Mouse (Mus musculus) liver, embryonic 12.5 days (tissue): ENCODE results near the gene Sipa1l3. TPM values are rescaled to one million over a fixed set of nuclear protein-coding genes. Genes with fewer than 3 reads are reported as not detected.

ENCODE experiments used
- ATAC-seq: fragments of 200-750 bp; cut with Nextera tagmentation; 2 replicates; pipeline ENCODE4 v1.8.0; 2017; ENCODE audit warnings: moderate number of reproducible peaks, mild to moderate bottlenecking, moderate library complexity
- H3K27ac ChIP-seq: fragments of 300-500 bp; sonication (generic); 2 replicates; pipeline ENCODE4 v1.5.1; 2016; ENCODE audit warnings: mild to moderate bottlenecking
- H3K27me3 ChIP-seq: fragments of 300-500 bp; sonication (generic); replicated peaks from 2 replicates; pipeline ENCODE4 v1.6.1; 2016; ENCODE audit warnings: mild to moderate bottlenecking, moderate library complexity
- H3K36me3 ChIP-seq: fragments of 300-500 bp; sonication (generic); 2 replicates; pipeline ENCODE4 v1.6.1; 2016; ENCODE audit warnings: mild to moderate bottlenecking, moderate library complexity
- H3K4me1 ChIP-seq: fragments of 300-500 bp; sonication (generic); 2 replicates; pipeline ENCODE4 v1.6.1; 2016
- H3K4me2 ChIP-seq: fragments of 300-500 bp; sonication (generic); 2 replicates; pipeline ENCODE4 v1.6.1; 2016; ENCODE audit warnings: mild to moderate bottlenecking, moderate library complexity
- H3K4me3 ChIP-seq: fragments of 300-500 bp; sonication (generic); 2 replicates; pipeline ENCODE4 v1.5.1; 2016; ENCODE audit warnings: mild to moderate bottlenecking, moderate library complexity
- H3K9ac ChIP-seq: fragments of 300-500 bp; sonication (generic); 2 replicates; pipeline ENCODE4 v1.6.1; 2016; ENCODE audit warnings: mild to moderate bottlenecking, moderate library complexity
- H3K9me3 ChIP-seq: fragments of 300-500 bp; sonication (generic); replicated peaks from 2 replicates; pipeline ENCODE4 v1.6.1; 2016; ENCODE audit warnings: mild to moderate bottlenecking, moderate library complexity
- whole genome bisulfite sequencing: fragments of 180-500 bp; shearing (Covaris S2); methylation state at CpG from one replicate; pipeline ENCODE4 v1.1.7; 2016; ENCODE audit not compliant: insufficient replicate concordance; 5-methylcytosine and 5-hydroxymethylcytosine counted together
- polyA plus RNA-seq: library from polyadenylated mRNA; unstranded; fragments of >200 nt; fragmentation: Nextera tagmentation; extraction: Ambion mirVana; gene quantifications from 2 replicates; pipeline ENCODE4 v1.2.1, GENCODE M21; 2016

Gene Sipa1l3
- polyA plus RNA-seq, 1 experiment from 2014 or later, result 4.1 TPM

DNA sequence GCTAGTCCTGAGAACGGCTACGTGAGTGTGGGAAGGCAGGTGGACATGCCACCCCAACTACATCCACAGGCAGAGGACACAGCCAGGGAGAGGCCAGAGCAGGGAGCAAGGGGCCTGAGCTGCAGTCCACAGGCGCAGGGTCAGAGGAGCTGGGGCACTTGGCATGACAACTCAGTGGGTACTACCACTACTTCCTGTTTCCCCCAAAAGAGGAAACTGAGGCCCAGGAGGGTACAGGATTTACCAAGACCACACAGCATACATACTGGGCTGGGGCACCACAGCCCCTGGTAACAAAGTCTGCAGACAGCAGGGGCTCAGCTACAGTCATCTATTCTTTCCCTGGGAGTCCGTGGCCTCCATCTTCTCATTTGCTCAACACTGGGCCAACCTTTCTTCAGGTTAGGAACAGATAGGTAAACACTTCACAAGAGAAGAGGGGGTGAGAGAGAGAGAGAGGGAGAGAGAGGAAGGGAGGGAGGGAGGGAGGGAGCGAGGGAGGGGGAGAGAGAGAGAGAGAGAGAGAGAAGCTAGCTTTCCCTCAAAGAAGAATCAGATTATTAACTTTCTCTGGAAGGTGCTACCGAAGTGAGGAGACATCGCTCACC is 13.7 kb downstream of the Sipa1l3 start:
- peaks cover 64% of the 10 kb centered on the region for H3K4me1 ChIP-seq
- 0 out of 2 replicates have a peak, but pooled peaks have one; percentile 4 for ATAC-seq
- peak overlapping the region; percentile 36 for H3K4me2 ChIP-seq
- no peaks in the 10 kb centered on the region for H3K27me3 ChIP-seq
- peak overlapping the region; percentile 27; the same call in 1 of the 2 replicates for H3K27ac ChIP-seq
- no peaks in the 10 kb centered on the region for H3K9me3 ChIP-seq
- no peaks in the 10 kb centered on the region for H3K36me3 ChIP-seq
- no peak overlapping the region for H3K9ac ChIP-seq
- whole genome bisulfite sequencing, result 63% methylated on average over 7 of the region's 7 CpGs
- H3K4me3 ChIP-seq, result no peak overlapping the region

DNA sequence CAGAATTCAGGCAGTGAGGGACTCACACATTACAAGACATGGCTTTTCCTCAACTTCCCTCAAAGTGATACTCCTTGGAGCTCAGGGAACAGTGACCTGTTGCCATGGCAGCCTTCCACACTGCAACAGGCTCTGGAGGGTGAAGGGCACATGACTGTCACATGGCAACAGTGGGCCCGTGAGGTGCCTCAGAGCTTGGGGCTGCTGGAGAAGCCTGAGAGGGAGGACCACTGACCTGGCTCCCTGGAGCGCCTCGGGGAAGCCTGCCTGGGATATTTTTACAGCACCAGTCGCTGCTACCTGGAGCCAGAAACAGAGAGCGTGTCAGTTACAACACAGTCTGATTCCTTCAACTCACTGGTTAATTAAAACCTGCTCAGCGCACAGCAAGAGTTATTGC is 14.8 kb downstream of the Sipa1l3 start:
- Histone ChIP-seq H3K27ac (no peak overlapping the region), H3K36me3 (no peaks in the 10 kb centered on the region), H3K9ac (no peak overlapping the region), H3K4me1 (peaks cover 58% of the 10 kb centered on the region), H3K9me3 (no peaks in the 10 kb centered on the region), H3K4me3 (no peak overlapping the region), H3K4me2 (no peak overlapping the region), H3K27me3 (no peaks in the 10 kb centered on the region)
- no peak for ATAC-seq
- 74% methylated on average over 6 of the region's 6 CpGs for WGBS

DNA sequence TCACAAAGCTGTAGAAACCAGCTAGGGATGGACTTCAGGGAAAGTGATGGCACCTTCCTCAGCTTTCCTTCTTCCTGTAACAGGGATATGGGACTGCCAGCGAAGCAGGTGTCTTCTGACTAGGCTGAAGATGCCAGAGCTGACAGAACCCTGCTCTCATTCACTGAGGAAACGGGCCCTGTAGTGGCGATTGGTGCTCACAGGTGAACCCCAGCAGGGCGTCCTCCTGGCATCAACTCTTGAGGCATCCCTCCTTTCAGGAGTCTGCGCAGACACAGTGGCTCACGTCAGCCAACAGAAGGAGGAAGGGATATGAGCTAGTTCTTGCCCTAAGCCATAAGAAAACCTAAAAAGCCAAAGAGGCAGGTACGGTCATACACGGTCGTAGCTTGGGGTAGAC is 17.2 kb downstream of the Sipa1l3 start:
- H3K9me3 ChIP-seq, result no peaks in the 10 kb centered on the region

DNA sequence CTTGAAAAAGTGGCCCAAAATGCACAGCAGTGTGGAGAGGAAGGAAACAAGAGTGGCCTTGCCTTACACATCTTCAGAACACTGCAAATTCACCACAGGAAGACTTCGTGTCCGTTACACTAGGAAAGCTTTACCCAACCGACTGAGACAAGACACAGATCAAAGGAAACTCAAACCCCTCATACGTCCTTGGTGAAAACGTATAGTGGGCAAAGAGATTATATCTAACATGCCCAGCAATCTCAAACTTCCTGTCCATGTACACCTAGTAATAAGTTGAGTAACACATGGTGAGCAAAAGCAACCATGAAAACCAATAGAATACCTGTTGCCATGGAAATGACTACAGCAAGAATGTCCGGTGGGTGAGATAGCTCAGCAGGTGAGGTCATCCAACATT is 19.4 kb downstream of the Sipa1l3 start:
- Histone ChIP-seq H3K4me3 (no peak overlapping the region), H3K4me2 (no peak overlapping the region), H3K9me3 (no peaks in the 10 kb centered on the region), H3K9ac (no peak overlapping the region), H3K27ac (no peak overlapping the region), H3K36me3 (no peaks in the 10 kb centered on the region), H3K4me1 (peaks cover 51% of the 10 kb centered on the region), H3K27me3 (no peaks in the 10 kb centered on the region)
- WGBS, result 57% methylated on average over 6 of the region's 6 CpGs
- ATAC-seq, result no peak

More for the DNA sequence above, 17.2 kb downstream of the Sipa1l3 start:
- peaks cover 63% of the 10 kb centered on the region for H3K4me1 ChIP-seq
- no peak overlapping the region for H3K4me3 ChIP-seq
- no peaks in the 10 kb centered on the region for H3K36me3 ChIP-seq
- no peak for ATAC-seq
- 85% methylated on average over 9 of the region's 9 CpGs for WGBS
- no peak overlapping the region for H3K9ac ChIP-seq
- no peak overlapping the region for H3K4me2 ChIP-seq
- H3K27ac ChIP-seq, result no peak overlapping the region
- no peaks in the 10 kb centered on the region for H3K27me3 ChIP-seq

DNA sequence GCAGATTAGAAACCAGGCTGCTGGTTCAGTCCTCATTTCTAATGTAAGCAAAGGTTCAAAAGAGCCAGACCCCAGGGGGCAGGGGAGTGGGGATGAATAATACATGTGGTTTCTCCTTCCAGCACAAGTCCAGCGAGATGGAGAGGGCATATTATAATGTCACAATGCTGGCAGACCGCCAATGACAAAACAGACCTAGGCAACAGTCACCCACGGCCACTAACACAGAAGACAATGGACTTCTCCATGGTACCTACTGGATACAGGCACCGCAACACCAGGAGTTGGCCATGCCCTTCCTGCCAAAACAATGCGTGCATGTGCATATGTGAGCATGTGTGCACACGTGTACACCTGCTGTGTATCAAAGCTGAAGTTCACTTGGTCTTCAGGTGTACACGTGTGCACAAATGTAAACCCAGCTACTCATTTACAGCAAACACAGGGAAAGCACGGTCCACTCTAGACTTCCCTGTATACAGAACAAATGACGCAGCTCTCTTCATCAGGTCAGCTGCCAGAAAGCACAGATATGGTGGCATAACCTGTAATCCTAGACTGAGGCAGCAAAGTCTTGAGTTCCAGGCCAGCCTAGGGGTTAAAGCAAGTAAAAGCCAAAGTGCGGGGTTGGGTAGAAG is 21.4 kb downstream of the Sipa1l3 start:
- Histone ChIP-seq H3K27ac (no peak overlapping the region), H3K9me3 (no peaks in the 10 kb centered on the region), H3K4me2 (no peak overlapping the region), H3K4me3 (no peak overlapping the region), H3K9ac (no peak overlapping the region), H3K4me1 (peaks cover 43% of the 10 kb centered on the region), H3K27me3 (no peaks in the 10 kb centered on the region), H3K36me3 (no peaks in the 10 kb centered on the region)
- no peak for ATAC-seq
- 69% methylated on average over 10 of the region's 10 CpGs for WGBS

DNA sequence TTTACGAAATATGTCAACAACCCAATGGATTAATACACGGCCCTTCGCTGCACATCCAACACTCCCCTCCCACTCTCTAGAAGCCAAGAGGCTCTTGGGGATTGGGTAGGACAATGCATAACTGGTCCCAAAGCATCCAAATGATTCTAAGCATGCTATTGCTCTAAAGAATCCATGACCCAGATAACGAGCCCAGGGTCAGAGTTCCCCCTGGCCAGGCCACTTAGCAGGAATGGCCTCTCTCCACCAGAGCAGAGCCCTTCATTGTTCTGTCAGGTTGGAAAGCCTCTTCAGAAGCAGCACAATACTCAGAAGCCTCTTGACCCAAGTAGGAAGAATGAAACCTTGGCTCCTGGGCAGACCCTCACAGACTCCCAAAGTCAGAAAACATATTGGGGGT is 22.1 kb downstream of the Sipa1l3 start:
- peaks cover 48% of the 10 kb centered on the region for H3K4me1 ChIP-seq
- no peaks in the 10 kb centered on the region for H3K36me3 ChIP-seq
- no peak for ATAC-seq
- H3K9ac ChIP-seq, result no peak overlapping the region
- H3K27me3 ChIP-seq, result no peaks in the 10 kb centered on the region
- WGBS, result 74% methylated on average over 4 of the region's 4 CpGs
- no peak overlapping the region for H3K4me3 ChIP-seq
- no peak overlapping the region for H3K4me2 ChIP-seq
- H3K27ac ChIP-seq, result no peak overlapping the region
- H3K9me3 ChIP-seq, result no peaks in the 10 kb centered on the region

DNA sequence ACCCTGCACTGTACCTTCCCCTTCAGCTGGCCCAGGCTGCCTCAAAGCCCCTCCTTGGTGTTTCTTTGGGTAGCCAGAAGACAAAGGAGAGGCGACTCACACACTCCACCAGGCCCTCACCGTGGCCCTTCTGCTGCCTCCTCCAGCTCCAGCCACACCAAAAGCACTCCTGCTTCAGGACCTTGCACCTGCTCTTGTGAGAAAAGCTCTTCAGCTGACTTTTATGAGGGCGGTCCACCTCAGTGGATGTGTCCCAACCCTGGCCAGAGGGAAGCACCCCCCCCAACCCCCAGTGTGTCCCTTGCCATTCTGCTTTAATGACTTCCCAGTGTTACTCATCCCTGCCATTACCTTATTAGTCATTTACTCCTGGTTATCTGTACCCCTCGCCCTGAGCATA is 22.6 kb downstream of the Sipa1l3 start:
- Histone ChIP-seq H3K4me2 (no peak overlapping the region), H3K4me3 (no peak overlapping the region), H3K36me3 (no peaks in the 10 kb centered on the region), H3K27me3 (no peaks in the 10 kb centered on the region), H3K27ac (no peak overlapping the region), H3K4me1 (peaks cover 49% of the 10 kb centered on the region), H3K9me3 (no peaks in the 10 kb centered on the region), H3K9ac (no peak overlapping the region)
- no peak for ATAC-seq
- 70% methylated on average over 4 of the region's 4 CpGs for WGBS

DNA sequence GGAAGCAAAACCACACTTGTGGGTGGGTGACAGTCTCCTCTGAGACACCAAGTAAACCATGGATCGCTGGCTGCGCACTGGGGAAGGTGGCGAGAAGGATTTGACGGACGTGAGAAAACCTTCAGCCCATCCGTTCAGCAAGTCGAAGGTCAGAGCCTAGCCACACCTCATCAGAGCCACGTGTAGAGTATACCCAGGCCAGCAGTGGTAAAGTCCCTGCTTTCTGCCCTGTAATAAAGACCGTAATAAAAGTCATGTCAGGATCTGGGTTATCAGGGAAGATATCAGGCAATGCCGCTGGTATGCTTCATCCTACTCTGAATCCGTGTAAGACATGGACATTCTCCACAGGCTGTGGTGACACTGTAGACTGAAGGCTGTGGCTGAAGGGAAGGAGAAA is 23.6 kb downstream of the Sipa1l3 start:
- Histone ChIP-seq H3K4me2 (no peak overlapping the region), H3K4me3 (no peak overlapping the region), H3K9ac (no peak overlapping the region), H3K27ac (no peak overlapping the region), H3K9me3 (no peaks in the 10 kb centered on the region), H3K27me3 (no peaks in the 10 kb centered on the region), H3K4me1 (peaks cover 51% of the 10 kb centered on the region), H3K36me3 (no peaks in the 10 kb centered on the region)
- no peak for ATAC-seq
- 85% methylated on average over 11 of the region's 11 CpGs for WGBS

DNA sequence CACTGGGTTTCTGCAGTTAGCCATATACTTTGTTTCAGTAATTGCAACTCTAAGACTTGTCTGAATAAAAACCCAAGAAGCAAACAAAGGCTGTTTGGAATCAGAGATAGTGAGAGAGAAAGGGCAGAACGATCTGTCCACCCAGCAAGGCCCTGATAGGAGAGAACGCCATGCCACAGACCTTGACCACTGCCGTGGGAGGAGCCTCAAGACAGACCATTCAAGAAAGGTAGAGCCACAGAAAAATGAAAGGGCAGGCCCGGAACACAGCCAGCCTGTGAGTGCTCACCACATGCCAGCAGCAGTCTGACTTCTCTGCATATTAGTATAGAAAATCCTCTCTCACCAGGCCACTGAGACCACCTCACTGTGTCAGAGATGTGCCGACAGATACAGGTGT is 24.4 kb downstream of the Sipa1l3 start:
- Histone ChIP-seq H3K4me2 (no peak overlapping the region), H3K9me3 (no peaks in the 10 kb centered on the region), H3K27me3 (no peaks in the 10 kb centered on the region), H3K27ac (no peak overlapping the region), H3K4me1 (peaks cover 51% of the 10 kb centered on the region), H3K36me3 (no peaks in the 10 kb centered on the region), H3K9ac (no peak overlapping the region), H3K4me3 (no peak overlapping the region)
- WGBS, result 70% methylated on average over 5 of the region's 5 CpGs
- ATAC-seq, result no peak

DNA sequence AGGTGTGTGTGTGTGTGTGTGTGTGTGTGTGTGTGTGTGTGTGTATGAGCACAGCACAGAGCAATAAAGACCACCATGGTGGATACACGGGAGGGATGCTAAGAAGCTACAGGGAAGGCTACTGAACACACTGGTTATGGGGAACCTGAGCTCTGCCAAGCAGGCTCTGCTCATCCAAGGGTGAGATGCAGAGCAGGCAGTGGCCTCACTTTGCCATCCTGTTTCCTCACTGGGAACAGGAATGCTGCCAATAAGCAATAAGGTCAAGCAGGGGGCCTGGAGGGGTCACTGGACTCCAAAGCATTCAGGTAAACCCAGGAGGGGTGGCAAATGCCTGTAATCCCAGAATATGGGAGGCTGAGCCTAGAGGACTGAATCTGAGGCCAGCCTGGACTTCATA is 25.4 kb downstream of the Sipa1l3 start:
- H3K27ac ChIP-seq, result no peak overlapping the region
- peaks cover 41% of the 10 kb centered on the region for H3K4me1 ChIP-seq
- H3K36me3 ChIP-seq, result no peaks in the 10 kb centered on the region
- ATAC-seq, result no peak
- H3K27me3 ChIP-seq, result no peaks in the 10 kb centered on the region
- H3K9me3 ChIP-seq, result no peaks in the 10 kb centered on the region
- H3K4me2 ChIP-seq, result no peak overlapping the region
- no peak overlapping the region for H3K9ac ChIP-seq
- no peak overlapping the region for H3K4me3 ChIP-seq
- 73% methylated on average over 1 of the region's 1 CpGs for WGBS

DNA sequence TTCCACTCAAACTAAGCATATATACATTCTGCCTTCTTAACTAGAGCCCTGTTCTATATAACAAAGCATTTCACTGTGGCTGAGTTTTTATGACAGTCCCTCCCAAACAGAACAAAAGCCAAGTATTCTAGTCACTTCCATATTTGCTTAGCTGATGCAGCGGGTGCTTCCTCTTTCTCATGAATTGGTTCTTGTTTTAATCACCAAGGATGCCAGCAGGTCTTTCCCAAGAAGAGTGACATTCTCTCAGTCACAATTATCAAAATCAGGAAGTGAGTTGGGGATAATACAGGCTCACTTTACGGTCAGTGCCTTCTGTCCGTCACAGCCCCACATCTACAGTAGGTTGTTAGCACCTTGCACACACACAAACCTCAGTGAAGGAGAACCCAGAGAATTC is 26.6 kb downstream of the Sipa1l3 start:
- H3K36me3 ChIP-seq, result no peaks in the 10 kb centered on the region
- H3K4me3 ChIP-seq, result no peak overlapping the region
- no peaks in the 10 kb centered on the region for H3K27me3 ChIP-seq
- H3K4me1 ChIP-seq, result peaks cover 29% of the 10 kb centered on the region
- H3K9me3 ChIP-seq, result no peaks in the 10 kb centered on the region
- no peak for ATAC-seq
- H3K9ac ChIP-seq, result no peak overlapping the region
- no peak overlapping the region for H3K27ac ChIP-seq
- no peak overlapping the region for H3K4me2 ChIP-seq
- WGBS, result 39% methylated on average over 3 of the region's 3 CpGs

DNA sequence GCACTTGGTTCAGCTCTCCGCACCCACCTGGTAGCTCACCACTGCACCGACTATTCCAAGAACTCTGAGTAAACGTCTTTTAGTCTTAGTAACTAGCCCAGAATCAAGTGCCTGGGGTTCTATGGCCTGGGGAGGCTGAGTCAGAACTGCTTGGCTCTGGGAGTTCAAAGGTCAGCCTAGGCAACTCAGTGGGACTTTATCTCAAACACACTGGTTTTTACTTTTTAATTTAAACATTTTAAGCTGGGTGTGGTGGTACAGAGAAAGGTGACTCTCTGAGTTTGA is 27.0 kb downstream of the Sipa1l3 start:
- WGBS, result 59% methylated on average over 3 of the region's 3 CpGs
- Histone ChIP-seq H3K4me3 (no peak overlapping the region), H3K4me1 (peaks cover 25% of the 10 kb centered on the region), H3K9ac (no peak overlapping the region), H3K27ac (no peak overlapping the region), H3K27me3 (no peaks in the 10 kb centered on the region), H3K36me3 (no peaks in the 10 kb centered on the region), H3K9me3 (no peaks in the 10 kb centered on the region), H3K4me2 (no peak overlapping the region)
- ATAC-seq, result no peak
